Mouse (Mus musculus): ENCODE results near the gene Ophn1.

Ophn1 gene

DNA sequence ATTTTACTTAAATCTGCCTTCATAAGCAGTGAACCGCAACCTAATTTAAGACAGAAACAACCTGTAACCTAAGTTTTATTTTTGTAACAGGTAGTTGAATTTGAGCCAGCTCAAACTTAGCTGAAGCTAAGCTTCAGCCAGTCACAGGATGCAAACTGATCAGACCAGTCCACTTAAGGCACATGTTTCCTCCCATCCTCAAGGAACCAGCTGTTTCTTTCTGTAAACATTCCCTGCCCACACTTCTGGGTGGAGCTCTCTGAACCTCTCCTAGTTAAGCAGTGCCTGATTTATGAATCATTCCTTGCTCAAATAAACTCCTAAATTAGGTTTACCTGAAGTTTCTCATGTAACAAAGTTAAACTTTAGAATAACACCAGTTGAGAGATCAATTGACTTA, 54.8 kb downstream of the Ophn1 start:
- no peak for DNase-seq (ENCODE audit: low read depth, low spot score)

DNA sequence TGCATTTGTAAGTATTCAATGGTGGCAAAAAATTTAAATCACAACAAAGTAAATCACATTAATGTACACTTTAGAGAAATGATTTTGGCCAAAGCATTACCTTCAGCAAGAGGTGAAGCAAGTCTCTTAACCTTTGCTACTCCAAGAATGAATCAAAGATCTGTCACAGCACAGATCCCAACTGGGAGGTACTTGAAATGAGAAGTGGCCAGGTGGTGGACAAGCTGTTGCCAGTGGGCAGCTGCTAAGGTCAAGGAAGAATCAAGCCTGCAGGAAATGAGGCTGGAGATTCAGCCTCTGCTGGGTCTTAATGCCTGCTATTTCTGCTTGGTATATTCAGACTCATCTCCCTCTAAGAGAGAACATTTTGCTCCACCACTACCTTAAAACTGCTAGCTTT, 87.0 kb downstream of the Ophn1 start:
- DNase-seq (ENCODE audit: low read depth, low spot score): no peak

DNA sequence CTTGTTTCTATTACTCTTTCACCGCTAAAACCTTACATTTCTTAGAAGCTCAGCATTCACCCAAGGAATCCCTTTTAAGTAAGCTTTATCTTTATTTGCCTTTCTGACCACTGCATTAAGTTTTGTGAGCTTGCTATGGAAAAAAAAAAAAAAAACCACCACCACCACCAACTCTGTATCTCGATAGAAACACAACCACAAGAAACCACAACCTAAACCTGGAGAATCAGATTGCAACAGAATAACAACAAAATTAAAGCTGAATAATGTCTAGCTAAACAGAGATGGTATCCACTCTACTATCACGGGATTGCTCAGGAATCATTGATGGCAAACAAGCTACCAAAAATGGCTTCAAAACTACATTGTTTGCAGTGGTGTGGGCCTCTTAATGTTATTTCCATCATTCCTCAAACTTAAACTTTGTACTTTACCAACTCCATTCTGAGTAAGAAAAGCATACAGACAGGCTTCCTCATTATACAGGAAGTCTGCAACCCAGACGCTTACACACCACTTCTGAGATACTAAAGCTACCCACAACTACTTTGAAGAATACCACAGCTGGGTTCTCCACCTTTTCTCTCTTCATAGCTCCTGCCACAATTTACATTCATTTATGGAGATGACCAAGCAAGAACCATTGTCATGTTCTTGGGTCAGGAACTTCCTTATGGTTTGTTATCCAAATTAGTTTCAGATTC, 116.4 kb downstream of the Ophn1 start:
- no peak for DNase-seq (ENCODE audit: low read depth, low spot score)

DNA sequence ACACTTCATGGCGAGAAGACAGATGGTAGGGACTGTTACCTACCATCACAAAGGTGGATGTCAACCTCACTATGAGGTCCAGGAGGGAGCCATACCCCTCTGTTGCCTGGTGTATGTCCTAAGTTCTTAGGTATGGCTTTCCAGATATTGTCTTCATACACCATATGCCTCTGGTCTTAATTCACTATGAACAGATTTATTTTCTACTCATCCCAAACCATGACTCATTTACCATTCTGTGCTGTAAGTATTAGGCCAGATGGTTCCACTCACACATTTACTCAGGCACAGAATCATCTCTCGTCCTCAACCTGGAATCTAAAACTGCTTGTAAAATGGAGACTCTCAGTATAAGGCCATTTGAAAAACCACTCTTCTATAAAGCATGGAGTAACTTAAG, 135.7 kb downstream of the Ophn1 start:
- no peak for DNase-seq (ENCODE audit: low read depth, low spot score)

DNA sequence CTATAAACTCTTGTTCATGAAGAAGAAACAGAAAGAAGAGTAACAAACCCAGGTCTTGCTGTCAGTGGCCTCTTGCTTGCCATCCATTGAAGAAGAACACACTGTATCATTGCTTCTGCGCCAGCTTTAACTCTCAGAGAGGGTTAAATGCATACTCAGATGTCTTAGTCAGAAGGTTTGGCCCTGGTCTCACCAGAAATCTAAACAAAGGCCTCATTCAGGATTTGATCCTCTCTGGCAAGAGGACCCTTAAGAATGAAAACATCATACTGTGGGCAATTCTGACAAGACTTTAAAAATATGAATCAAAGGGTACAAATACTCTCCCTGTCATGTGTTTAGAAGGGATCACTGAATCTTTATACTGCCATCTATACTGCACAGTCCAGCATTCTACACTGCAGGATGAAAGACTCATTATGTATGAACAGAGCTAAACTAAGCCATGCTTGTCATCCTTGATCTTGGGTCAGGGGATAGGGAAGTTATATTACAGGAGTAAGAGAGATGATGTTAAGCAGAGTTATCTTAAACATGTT, 139.5 kb downstream of the Ophn1 start:
- no peak for DNase-seq (ENCODE audit: low read depth, low spot score)

DNA sequence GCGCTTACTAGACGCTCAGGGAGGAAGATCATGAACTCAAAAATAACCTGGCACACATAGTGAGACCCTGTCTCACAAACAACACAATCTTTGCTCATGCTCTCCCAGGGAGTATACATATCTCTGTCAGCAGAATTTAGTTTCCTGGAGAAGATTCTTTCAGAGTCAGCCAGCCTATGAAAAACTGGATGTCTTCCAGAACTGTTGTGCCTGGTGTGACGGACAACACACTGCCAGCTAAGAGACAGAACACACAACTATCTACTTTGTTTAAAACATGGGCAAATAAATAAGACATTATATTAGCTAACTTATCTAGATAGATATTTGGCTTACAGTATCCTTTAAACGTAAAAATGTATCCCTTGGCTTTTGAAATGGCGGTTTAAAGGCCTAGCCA, 154.1 kb downstream of the Ophn1 start:
- DNase-seq (ENCODE audit: low read depth, low spot score): no peak

DNA sequence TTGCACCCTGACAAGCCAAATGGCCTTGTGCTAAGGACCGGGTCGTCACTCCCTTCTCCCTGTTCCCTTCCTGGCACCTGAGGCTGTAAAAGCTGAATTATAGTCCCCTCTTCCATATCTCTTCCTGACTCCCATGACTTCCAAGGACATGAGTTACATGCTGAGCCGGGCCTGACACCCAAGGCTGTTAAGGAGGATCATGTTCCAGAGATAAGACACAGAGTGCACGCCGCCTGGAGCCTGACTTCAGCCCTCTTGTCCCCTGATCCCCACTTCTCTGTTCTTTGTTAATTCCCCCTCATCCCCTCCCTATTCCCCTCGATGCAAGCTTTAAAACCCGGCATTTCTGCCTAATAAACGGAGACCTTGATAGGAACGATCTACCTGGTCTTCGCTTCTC, 167.8 kb downstream of the Ophn1 start:
- DNase-seq (ENCODE audit: low read depth, low spot score): no peak

DNA sequence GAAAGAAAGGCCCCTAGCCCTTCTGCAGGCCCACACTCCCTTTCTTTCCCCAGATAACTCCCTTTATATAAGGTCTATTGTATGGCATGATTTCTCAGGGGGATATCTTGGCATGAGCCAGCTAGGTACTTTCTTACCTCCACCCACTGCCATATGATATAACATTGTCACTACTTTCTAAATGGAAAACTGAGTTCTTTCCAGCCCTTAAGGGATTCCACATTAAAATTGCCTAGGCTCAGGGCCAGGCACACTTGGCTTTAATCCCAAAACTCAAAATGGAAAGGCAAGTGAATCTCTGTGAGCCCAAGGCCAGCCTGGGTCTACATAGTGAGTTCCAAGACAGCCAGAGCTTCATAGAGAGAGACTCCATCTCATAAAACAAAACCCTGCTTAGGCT, 183.1 kb downstream of the Ophn1 start:
- DNase-seq (ENCODE audit: low read depth, low spot score): no peak

DNA sequence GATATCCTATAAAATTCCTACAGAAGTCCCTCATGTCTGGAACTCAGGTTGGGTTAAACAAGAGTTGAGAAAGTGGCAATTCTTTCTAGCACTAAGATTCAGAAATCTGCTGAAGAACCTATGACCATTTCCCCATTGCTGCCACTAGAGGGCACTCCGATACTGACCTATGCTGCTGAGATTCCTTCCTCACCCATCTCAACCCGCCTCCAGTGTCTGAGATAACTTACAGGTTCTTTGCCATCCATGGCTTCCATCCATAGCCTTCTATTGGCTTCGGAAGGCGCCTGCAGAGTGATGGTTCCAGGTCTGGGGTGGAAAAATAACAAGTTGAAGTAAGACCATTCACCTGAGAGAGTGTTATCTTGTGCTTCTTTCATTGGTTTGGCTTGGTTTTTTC, 189.2 kb downstream of the Ophn1 start:
- DNase-seq (ENCODE audit: low read depth, low spot score): peak; percentile 30

DNA sequence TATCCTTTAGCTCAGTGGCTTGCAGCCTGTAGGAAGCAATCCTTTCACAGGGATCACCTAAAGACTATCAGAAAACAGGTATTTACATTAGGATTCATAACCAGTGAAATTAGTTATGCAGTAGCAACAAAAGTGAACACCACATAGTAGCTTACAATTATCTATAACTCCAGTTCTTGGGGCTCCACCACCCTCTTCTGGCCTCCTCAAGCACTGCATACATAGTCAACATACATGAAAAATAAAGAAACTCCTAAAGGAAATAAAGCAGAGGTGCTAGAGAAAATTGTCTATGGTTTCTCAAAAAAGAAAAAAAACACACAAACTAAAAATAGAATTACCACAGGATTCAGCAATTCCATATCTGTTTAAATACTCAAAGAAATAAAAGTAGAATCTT, 208.2 kb downstream of the Ophn1 start:
- no peak for DNase-seq (ENCODE audit: low read depth, low spot score)

DNA sequence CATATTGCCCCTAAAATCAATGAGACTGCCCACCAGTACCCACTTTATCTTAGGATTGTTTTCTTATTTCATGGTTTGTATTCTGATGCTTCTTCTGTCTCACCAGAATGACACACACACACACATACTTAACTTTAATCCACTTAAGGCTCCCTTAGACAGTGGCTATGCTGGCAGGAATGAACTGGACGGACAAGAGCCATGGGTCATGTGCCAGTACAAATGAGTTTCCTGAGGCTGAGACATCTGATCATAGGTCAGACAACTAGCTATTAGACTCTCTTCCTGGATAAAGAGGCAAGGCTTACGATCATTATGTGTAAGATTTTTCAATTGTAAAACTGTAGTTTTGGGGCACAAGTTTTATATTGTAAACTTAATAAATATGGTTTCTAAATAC, 209.5 kb downstream of the Ophn1 start:
- DNase-seq (ENCODE audit: low read depth, low spot score): no peak

DNA sequence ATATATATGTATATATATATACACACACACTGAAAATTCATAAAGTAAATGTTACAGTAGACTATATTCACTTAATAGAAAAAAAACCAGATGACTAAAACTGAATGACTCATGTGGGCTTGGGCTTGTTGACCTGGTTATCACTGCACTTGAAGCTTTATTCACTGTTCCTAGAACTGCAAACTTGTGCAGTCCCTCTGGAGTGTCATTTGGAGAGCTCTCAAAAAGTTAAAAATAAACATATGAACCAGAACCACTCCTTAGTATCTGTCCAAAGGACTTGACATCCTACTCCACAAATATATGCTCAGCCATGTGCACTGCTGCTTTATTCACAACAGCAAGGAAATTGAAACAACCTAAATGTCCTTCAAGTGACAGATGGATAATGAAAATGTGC, 219.8 kb downstream of the Ophn1 start:
- no peak for DNase-seq (ENCODE audit: low read depth, low spot score)

DNA sequence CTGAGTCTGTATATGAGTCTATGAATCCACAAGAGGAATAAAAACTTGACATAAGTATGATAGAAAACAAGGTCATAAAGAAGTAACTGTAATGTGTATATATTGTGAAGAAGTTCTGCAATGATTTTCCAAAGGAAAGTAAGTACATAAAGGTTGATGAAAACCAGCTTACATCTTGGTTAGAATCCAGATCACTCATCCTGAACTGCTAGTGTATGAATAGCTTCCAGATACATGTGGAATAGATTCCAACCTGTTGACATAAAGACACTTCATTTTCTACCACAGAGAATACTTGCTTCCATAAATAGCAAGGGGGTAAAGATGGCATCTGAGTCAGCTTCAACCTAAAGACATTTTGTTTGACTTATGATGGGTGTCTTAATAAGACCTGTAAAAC, 239.4 kb downstream of the Ophn1 start:
- DNase-seq (ENCODE audit: low read depth, low spot score): no peak

DNA sequence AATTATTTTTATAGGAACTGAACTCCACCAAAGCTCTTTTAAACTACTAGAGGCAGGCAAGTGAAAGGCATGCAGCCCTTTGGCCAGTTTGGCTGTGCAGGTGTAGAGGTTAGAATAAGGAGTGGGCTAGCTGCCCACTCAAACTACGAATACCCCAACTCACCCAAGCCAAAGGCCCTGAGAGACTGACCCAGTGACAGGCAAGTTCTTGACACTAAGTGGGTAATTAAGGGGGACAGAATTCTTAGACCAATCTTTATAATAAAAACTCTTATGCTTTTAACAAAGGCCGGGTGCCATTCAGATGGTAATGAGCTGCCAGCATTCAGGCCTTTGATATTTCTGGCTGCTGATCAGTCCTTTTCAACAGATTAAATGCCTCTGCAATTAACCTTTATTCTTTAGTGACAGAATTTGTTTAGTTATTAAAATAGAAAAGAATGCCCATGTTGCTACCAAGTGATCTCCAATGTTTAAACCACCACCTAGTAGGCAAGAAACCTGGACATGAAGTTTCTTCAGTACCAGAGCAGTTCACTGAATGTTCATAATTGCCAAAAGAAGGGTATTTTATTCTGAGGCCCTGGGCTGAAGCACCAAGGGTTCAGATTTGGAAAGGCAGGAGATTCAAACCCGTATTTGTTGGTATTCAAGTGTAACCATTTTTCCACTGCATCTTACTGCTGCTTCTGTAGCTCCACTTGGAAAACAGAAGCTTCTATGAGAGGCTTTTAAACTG, 262.0 kb downstream of the Ophn1 start:
- no peak for DNase-seq (ENCODE audit: low read depth, low spot score)

DNA sequence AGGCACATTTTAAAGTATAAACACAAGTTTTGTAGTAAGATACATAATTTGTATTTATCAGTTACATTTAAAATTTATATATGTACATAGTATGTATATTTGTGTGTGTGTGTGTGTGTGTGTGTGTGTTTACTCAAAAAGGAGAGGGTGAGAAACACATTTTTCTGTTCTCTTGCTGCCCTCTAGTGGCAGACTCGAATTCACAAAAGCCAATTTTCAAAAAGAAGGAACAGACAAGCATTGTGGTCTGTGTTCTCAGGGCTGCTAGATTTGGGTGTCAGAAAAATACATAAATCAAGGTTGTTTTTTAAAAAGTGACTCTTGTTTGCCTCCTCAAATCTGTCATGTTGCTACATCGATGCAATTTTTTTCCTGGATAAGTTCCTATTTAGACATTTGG, 272.0 kb downstream of the Ophn1 start:
- no peak for DNase-seq (ENCODE audit: low read depth, low spot score)

DNA sequence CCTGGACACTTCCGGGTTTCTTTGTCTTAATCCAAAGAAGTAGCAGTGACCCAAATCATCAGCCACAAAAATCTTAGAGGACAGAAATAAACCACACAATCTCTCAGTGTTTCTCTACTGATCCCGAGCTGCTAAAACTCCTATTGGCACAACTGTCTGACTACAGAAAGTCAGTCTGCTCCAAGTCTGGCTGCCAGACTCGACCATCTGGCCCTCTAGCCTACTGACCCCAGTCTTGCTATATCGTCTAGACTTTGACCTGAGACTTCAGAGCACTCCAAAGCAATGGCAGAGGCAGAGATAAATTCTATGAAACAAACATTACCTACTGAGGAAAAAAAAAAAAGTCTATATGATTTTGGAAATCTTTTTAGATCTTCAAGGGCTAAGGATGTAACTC, 273.4 kb downstream of the Ophn1 start:
- DNase-seq (ENCODE audit: low read depth, low spot score): no peak

DNA sequence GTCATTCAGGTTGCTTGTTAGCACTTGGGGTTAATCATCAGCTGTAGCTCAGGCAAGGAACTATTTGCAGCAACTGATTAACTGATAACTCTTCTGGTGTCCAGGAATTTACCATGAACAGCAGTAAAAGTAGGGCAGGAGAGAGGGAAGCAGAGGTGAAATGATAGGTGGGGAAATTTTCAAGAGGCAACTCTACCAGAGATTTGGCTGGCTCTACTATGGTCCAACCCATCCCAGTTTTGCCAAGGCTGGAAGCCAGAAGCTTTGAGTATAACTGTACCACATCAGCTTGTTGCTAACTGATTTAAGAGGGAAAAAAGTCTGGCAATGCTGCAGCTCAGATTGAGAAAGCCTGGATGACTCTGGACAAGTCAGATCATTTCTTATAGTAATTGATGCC, 316.6 kb downstream of the Ophn1 start:
- no peak for DNase-seq (ENCODE audit: low read depth, low spot score)

DNA sequence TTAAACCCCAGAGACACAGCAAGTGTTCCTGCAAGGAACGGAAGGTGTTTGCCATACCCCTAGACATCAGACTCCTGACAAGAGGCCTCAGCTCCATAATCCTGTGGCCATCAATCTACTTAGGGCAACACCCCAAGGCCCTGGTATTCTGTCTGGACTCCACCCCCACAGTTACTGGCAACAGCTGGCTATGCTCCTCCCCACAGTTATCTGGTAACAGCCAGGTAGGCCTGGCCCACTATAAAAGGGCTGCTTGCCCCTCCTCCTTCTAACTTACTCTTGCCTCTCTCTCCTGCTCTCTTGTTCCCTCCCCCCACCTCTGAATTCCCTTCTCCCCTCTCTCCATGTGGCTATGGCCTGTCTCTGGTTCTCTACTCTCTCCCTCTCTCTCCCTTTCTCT, 344.4 kb downstream of the Ophn1 start:
- DNase-seq (ENCODE audit: low read depth, low spot score): no peak

DNA sequence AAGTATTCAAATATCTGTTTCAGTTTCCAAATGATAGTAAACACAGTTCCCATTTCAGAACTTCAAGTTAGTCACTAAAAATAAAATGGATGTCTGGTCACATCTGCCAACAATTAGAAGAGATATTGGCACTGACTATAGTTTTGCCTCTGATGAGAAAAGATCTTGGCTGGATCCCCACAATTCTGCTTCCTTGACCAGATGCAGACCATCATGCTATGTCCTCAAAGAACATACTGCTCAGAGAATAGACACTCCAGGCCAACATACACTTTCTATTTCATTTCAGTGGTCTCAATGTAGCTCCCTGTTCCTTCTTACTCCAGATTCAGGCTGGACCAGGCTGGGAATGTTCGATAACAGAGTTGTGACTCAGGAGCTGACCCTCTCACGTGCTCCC, 375.5 kb downstream of the Ophn1 start:
- DNase-seq (ENCODE audit: low read depth, low spot score): no peak

DNA sequence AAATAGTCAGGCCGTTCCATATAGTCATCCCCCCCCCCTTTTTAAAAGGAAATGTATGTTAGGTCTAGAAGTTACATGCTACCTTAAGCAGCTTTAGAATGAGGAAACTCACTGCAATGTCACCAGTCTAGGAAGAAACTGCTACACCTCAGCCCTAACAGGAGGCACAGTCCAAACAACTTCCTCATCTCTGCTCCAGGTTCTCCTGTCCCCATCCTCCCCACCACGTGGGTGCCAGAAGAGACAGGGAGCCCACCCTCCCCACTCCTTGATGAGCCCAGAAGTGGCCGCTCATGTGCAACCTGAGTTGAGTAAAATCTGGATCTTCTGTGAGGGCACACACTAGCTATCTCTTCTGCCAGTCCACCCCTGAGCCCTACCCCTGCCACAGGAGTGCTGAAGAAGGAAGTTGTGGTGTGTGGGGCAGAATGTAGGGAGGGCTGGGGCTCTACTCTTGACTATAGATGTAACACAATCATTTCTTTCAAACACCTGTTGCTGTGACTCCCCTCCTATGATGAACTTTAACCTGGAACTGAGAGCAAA, 376.4 kb downstream of the Ophn1 start:
- DNase-seq (ENCODE audit: low read depth, low spot score): no peak
